Mouse (Mus musculus) ES-CJ7 (cell line): ENCODE results near the gene Bpifb6.

Experiments
- DNase-seq: peaks from one replicate; pipeline ENCODE4 v3.0.0; 2011; ENCODE audit warnings: low read depth, low spot score

Bpifb6 gene

DNA sequence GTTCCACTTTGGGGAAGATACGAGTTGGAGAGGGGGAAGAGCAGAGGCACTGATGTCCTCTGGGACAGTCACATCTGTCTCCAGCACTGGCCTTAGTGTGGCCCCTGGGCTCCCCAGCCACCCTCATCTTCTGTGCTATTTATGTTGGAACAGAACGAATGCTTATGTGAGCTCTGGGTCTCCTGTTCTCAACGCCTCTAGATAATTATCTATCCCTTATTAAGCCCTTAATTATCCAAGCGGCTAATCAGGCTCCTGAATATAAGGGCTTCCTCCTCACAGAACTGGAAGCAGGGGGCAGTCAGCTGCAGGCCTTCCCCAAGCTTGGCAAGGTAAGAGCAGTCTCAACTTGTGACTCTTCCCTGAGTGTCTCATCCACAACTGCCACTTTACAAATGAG is at the start of gene Bpifb6:
TSS of gene Bpifb6 (plus strand) at position 301 of the 400 bp plus-strand sequence.
- no peak for DNase-seq

DNA sequence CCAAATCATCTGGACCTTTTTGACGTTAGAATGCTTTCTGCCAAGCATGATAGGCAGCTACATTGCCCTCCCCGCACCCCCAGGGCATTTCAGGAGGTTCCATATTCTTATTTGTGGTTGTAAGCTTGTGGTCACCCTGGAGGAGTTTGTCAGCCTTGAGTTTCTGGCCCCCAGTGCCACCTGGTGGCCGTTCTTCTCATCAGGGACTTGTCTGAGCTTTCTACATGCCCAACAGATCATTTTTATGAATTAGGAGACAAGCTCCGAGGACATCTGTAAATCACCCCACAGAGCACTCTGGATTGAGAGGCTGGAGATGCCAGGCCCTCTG is 49.2 kb upstream of the Bpifb6 start:
- peak; percentile 50 for DNase-seq

DNA sequence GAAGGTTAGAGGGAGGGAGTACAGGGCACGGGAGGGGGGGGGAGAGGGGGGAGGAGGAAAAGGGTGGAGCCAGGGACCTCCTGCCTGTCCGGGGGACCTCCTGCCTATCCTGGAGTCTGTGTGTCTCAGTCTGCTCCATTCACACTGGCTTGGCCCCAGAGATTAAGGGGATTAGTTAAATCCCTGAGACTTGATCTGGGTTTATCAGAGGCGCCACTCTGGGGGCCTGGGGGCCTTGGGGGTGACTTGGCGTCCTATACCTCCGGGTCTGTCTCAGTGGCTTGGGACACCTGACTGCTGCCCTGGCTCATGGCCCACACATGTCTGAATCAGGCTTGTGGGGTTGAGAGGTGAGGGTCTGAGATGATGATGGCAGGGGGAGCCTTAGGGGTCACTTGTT is 46.6 kb upstream of the Bpifb6 start:
- no peak for DNase-seq

DNA sequence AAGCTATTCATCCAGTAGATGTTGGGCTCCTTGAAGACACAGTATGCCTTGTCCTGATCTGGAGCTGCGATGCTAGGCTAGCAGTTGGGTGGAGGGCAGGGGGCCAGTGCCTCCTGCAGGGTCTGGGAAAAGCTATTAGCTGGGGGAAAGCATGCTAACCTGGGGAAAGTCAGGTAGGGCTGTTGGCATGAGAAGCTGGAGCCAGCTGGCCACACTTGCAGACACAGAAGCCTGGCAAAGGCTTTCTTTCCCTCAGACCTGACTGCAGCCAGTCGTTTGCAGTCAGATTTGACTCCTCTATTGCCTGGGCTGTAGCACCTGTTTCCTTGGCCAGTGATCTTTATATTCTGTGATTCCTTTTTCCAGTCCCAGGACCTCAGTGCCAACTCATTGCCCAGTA is 40.6 kb upstream of the Bpifb6 start:
- no peak for DNase-seq

DNA sequence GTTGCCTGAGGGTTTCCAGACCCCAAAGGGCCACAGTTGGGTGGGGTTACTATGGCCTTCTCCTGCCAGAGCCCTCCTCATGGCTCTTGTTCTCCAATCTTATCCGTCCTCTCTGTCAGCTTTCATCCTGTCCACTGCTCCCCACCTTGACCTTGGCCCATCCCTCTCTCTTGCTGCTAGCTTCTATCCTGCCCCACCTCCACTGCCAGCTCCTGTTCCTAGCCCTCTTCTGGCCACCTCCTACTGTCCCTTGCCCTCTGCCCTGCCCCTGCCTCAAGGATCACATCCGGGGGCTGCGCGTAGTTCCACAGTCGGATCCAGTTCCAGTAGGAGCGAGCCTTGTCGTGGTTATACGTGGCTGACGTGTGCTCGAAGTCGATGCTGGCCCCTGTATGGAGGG is 39.9 kb upstream of the Bpifb6 start:
- no peak for DNase-seq

DNA sequence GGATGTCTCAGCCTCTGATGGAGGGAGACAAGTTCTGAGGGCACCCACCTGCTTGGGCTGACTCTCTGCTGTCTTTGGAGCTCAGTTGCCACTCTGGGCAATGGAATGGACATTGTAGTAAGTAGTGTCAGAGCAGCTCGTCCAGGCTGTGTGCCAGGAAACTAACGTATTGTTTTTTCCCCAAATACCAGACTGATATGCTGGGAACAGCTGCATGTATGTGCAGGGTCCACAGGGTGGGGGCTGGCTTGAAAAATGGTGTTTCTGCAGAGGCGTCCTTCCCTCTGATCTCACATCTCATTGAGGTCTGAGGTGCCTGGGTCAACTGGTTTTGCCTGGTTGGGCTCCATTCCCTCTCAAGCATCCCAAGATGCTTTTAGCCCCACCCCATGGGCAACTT is 39.5 kb upstream of the Bpifb6 start:
- no peak for DNase-seq

DNA sequence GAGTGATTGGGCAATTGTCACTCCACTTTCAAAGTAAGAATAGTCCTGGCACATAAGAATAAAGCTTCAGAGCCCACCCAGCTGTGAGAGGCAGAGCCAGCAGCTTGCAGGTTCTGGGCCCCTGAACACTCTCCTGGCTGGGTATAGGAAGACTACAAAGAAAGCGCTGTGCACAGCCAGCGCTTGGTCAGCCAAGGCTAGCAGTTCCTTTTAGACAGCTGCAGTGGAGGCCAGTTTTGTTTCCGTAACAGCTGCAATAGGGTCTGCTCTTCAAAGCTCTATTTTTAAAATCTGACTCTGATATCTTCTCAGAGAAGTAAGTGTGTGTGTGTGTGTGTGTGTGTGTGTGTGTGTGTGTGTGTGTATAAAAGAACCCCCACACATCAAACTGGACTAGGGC is 38.2 kb upstream of the Bpifb6 start:
- no peak for DNase-seq

DNA sequence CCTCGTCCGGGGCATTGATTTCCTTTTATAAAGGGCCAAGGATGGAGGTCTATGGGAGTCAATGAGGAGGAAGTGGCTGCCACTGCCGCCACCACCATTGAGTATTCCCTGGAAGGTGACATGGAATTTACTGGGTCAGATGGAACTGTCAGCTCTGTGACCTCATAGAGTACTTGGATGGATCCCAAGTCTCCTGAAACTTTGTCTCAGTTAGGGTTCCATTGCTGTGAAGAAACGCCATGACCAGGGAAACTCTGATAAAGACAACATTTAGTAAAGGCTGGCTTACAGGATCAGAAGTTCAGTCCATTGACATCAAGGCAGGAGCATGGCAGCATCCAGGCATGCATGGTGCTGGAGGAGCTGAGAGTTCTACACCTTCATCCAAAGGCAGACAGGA is 29.2 kb upstream of the Bpifb6 start, which contains the start of gene Sun5:
TSS of gene Sun5 (minus strand) at position 101 of the 400 bp plus-strand sequence.
- DNase-seq: no peak

DNA sequence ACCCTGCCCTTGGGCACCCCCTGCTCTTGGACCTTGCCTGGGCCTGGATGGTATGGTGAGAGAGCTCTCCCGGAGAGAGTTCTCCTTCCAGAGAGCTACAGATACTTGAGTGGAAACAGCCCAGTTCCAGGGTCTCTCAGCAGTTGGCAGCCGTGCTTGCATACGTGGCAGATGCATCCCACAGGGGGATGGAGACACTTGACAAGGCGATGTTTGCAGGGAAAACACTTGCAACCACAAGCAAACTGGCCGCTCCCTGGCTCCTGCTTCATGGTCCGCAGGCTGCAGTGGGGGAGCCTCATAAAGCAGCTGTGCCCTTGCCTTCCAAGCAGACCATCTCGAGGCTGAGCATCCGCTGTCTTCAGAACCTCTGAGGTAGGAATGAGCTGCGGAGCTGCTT is 25.4 kb upstream of the Bpifb6 start, which contains the start of gene Bpifb2:
TSS of gene Bpifb2 (plus strand) at position 301 of the 400 bp plus-strand sequence.
- no peak for DNase-seq

DNA sequence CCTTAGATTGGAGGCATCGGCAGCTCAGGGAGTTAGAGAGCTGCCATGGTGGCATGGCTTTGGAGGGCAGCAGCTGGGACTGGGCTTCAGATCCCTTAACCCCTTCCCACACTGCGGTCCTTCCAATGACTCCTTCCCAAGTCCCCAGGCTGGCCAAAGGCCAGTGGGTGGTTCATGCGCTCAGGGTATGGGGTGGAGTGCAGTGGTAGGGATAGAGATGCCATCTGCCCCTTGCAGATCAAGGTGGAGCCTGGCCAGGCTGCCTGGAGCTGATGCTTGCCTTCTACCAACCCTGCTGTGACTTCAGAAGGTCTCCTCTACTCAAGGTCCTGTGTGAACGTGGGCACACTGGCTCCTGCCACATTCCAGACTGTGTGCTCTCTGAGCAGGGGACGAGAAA is 1.1 kb upstream of the Bpifb6 start:
- no peak for DNase-seq

DNA sequence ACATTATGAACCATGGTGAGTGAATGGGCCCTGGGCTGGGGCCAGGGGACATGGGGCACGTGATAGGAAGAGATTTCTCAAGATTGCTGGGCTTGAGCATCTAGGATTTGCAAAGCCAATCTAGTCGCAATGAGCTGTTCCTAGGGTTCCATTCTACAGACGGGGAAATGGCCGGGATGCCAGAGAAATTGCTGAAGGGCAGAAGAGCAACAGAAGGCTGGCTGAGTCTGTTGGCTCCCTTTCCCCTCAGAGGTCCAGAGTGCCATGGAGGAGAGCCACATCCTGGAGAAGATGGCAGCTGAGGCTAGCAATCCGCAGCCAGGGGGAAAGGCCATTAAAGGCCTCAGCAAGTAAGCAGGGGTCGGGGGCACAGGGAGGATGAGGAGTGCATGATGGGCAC is 2.5 kb downstream of the Bpifb6 start:
- DNase-seq: no peak

DNA sequence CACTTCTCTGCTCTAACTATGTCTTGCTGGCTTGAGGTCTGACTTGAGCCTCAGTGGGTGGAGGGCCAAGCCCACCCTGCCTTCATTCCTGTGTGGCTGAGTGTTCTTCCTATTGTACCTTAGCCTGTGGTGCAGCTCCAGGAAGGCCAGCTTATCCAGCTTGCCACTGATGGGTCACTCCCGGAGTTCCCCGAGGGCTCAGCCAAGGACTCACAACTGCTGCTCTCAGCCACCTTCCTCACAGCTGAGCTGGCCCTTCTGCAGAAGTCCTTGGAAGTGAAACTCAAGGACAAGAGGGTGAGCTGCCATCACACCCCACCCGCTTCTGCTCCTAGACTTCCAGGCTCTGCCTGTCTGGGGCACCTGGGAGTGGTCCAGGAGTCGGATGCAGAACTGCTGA is 6.4 kb downstream of the Bpifb6 start:
- no peak for DNase-seq

DNA sequence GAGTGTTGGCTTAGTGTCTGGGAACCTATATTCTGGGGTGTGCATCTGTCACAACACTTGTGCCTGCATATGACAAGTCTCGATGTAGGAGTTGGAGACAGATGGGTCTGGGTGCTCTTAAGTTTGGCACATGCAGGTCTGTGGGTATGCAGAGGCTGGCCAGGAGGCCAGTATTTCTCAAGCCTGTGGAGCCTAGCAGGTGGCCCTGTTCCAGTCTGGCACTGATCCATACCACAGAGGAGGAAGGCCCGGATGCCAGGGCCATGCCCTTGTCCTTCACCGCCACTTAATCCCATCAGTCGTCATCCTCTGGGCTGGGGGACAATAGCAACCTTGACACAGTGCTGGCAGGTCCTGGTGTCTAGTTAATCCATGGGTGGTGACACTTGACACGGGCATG is 14.0 kb downstream of the Bpifb6 start:
- DNase-seq: no peak

DNA sequence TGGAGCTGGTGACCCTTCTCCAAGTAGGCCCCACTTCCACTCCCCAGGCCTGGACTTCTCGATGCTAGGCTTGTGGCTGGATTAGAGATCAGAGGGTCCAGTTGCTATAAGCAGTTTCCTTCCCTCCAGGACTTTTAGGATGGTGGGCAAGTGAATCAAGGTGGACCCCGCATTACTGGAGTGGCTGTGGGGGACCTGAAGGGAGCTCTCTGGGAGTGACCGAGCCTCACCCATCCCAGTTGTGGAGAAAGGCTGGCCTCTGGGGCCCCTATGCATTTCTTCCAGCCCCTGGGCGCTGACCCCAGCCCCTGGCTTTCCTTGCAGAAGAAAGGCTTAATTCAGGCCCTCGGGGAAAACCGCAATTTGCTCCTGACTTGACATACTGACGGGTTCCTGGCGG is 17.7 kb downstream of the Bpifb6 start, which contains the start of gene Bpifb3:
TSS of gene Bpifb3 (plus strand) at position 301 of the 400 bp plus-strand sequence.
- DNase-seq: no peak

DNA sequence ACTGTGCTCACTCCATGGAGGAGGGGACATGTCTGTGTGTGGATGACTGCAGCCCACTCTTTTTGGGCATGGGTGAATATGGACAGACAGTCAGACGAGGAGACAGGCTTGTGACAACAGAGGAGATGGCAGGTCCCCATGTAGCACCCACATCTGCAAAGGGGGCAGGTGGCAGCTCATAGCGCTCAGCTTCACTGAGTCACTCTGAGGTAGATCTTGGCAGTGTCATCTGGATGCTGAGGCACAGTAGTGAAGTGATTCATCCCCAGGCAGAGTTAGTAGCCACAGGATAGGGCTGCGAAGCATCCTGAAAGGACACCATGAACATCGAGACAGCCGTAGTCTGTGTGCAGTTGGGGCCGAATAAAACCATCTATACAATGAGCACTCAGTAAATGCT is 21.1 kb downstream of the Bpifb6 start:
- no peak for DNase-seq

DNA sequence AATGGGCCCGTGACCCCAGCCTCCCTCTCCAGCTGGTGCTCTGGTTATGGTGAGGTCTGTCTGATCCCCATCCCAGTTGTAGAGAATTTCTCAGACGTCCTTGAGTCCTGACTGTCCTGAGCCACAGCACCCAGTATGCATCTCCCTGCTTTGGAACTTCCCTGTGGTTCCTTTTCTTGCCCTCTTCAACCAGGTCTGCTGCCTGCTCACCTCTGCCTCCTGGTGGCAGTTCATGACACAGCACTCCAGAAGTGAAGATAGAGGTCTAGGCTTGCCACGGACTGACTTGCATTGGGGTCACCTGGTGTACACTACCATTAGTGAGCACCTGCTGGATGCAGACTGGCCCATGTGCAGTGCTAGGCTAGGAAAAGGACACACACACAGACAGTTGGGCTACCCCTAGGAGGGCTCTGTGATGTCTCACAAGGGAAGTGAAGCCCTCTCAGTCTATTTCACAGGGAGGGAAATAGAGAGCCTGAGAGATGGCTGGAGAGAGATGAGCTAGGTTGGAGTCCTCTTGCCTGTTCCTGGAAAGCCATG is 29.8 kb downstream of the Bpifb6 start:
- DNase-seq: peak; percentile 65

DNA sequence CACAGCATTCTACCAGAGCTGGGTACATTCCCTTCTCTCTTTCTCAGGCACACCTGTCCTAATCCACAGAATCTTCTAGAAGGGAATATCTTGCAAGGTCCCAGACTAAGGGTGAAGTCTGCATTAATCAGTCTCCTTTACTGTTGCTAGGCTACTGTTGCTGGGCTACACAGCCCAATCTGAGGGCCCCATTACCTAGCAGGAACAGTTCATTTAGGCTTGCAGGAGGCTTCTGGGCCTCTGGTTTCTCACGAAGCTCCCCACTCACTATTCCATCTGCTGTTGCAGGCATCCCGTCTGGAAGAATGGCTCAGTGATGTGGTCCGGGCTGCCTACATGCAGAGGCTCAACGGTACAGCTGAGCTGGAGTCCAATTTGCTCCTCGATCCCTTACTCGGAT is 30.9 kb downstream of the Bpifb6 start:
- DNase-seq: no peak

DNA sequence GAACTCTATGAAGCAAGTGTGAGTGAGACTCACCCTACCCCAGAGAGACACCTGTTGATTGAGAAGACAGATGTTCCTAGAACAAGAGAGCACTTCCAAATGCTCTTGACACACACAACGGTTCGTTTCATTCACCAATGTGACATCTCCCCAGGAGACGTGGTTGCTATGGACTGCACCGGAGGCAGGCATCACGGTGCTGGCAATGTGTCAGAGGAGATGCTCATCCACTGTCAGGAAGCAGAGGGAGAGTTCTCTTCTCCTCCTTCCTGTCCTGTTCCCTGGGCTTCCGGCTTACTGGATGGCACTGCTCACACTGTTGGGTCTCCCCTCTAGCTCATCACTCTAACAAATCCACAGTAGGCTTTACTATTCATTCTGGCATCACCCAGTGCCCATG is 33.1 kb downstream of the Bpifb6 start:
- no peak for DNase-seq

DNA sequence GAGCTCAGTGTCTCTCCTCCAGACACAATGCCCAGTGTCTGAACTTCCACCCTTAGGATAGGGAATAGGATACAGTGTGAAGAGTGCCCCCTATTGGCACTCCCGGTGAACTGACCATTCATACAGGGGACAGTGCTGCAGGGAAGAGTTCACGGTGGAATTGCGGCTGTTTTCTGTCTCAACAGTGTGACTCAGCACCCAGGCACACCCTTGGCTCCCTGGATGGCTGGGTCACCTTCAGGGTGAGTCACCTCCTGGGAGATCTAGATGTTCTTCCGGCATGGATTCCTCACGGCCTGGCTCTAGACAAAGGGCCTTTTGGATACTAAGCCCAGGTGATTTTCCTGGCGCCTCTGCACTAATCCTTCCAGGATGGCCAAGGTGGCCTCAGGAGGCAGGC is 35.2 kb downstream of the Bpifb6 start:
- DNase-seq: peak; percentile 16

DNA sequence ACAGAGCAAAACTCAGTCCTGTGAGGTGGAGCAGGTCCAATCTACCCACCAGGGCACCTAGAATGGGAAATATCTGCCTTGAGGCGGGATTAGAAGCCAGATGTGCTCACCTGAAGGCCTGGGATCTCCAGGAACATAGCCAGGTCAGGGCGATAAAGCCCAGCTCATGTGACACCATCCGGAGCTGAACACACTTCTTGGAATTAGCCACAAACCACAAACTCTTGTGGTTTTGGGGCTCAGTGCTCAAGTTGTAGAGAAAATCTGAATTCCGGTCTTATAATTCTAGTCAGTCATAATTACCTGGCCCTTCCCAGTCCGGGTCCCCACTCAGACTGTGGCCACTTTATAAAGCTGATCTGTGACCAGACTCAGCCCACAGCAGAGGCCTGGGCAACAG is 37.7 kb downstream of the Bpifb6 start, which contains the start of gene Bpifb4:
TSS of gene Bpifb4 (plus strand) at position 370 of the 400 bp plus-strand sequence.
- DNase-seq: no peak

DNA sequence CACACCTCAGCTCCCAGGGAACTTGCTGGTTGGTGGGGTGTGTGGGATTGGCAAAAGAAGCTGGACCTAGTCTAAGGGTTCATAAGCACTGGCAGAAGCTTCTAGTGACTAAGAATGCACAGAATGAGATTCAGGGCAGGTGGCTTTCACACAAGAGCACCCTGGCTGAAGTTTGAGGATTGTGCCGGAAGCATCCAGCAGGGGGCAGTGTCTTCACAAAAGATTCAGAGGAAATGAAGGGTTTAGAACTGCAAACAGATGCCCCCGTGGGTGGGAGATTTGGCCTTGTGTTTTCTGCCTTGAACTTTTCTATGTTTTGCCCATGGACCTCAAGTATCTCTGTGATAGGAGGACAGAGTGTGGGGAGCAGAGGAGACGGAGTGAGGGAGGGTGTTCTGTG is 43.3 kb downstream of the Bpifb6 start:
- DNase-seq: peak; percentile 57

DNA sequence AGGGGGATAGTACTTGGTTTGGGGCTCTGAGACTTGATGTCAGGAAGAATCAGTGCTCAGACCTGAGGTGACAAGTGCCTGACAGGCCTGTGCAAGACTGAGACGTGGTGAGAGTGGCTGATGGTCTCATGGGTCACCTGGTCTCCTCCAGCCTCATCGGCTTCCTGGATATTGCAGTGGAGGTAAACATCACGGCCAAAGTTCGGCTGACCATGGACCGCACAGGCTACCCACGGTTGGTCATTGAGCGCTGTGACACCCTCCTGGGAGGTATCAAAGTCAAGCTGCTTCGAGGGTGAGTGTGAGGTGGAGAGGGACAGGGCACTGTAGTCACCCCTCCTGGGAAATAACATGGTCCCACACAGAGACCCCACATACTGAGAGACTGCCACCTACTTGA is 44.4 kb downstream of the Bpifb6 start:
- DNase-seq: no peak

DNA sequence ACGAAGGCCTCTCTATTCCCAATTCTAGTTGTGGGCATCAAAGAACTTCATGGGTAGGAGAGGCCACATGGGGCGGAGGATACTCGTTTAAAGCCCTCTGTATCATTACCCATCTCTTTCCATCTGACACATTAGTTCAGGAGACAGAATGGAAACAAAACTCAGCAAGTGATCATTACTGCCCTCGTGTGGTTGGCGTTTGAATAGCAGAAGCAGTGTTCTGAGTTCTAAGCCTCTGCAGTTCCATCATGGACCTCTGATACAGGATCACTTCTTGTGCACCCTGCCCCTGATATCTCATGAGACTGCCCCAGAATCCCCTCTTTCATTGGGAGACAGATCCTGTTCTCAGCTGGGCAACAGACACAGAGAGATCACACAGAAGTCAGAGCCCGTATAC is 52.7 kb downstream of the Bpifb6 start:
- peak; percentile 84 for DNase-seq

DNA sequence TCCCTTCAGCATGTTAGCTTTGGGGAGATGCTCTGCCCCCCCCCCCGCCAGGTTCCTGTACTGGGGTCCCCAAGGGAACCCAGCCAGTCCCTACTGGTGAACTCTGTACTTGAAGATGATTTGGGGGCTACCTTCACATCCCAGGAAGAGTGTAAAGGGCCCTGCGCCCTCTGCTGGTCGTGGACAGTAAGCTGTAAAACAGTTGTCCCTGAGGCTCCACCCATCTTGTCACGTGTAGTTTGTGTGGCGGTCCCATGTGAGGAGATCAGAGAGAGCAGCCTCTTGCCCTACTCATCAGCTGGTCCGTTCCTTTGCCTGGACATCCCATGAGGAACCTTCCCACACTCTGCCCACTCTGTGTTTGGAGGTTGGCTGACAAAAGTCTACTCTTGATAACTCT is 53.6 kb downstream of the Bpifb6 start:
- peak; percentile 91 for DNase-seq
